Mouse (Mus musculus) heart, postnatal 0 days (tissue): ENCODE results near the gene Supt3.

Source experiments
- CTCF ChIP-seq: IDR thresholded peaks from 2 replicates; pipeline ENCODE4 v1.5.1; 2016; ENCODE audit warnings: antibody characterized with exemption, control low read depth, low read depth
- EP300 ChIP-seq: IDR thresholded peaks from 2 replicates; pipeline ENCODE4 v1.6.1; 2016; ENCODE audit warnings: antibody characterized with exemption, low read depth

GRCm38 (mm10) chr17:45136491-45136890 is 359.5 kb downstream of the Supt3 start:
- no peak for TF ChIP-seq CTCF
- TF ChIP-seq EP300 = no peak
